In the genomic region with DNA sequence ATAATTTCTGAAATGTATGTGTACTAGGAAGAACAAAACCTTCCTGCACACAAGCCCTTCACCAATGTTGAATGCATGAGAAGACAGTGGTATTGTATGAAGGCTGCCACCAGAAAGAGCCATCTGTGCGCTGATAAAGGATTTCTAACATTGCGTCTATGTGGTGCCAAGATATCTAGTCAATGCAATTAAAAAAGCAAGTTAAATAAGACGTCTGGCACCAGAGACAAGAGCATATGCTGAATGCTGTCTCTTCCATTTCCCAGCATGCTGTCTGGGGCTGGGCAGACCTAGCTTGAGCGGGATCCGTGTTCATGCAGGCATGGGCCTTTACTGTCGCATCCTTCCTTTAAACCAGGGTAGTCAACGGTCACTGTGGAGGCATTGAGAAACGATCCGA, we compare ENCODE assay signal across 17 mouse cellular contexts. TPM values are rescaled to one million over a fixed set of nuclear protein-coding genes. Genes with fewer than 3 reads are reported as not detected.
DNase-seq lines count a peak whose midpoint lies in the region; ATAC-seq and TF ChIP-seq lines count a peak whose summit lies in the region.
"Had no signal": no experiment of that assay in that cellular context is flagged by ENCODE, and none has a peak within 500 bp of the region (broad histone marks: within the 10 kb centered on the region; RNA-seq: fewer than 3 reads in every experiment).

No protein-coding gene starts in this region.

- peak; percentile 86 for ATAC-seq in forebrain, embryonic 13.5 days
- ATAC-seq in midbrain, postnatal 0 days (ENCODE audit: low FRiP score) = peak; percentile 16; the same call in 1 of the 2 replicates
- ATAC-seq in midbrain, embryonic 15.5 days (replicated peaks) = no peak
- ATAC-seq: intestine, embryonic 16.5 days had no signal

- TF ChIP-seq CTCF in midbrain, postnatal 0 days (IDR thresholded peaks at IDR 0.05) = no peak

- H3K36me3 ChIP-seq in forebrain, embryonic 13.5 days (ENCODE audit: poor library complexity, severe bottlenecking) = no peaks in the 10 kb centered on the region; the same call in 1 of the 2 replicates
- peaks cover 43% of the 10 kb centered on the region for H3K36me3 ChIP-seq in forebrain, embryonic 10.5 days (replicated peaks)
- no peaks in the 10 kb centered on the region for H3K36me3 ChIP-seq in midbrain, postnatal 0 days (ENCODE audit: insufficient read depth, low read length)
- H3K36me3 ChIP-seq in midbrain, embryonic 15.5 days (replicated peaks) = no peaks in the 10 kb centered on the region
- H3K36me3 ChIP-seq: G1E had no signal

- H3K4me3 ChIP-seq in forebrain, embryonic 13.5 days = no peak overlapping the region
- H3K4me3 ChIP-seq in forebrain, embryonic 10.5 days = no peak overlapping the region
- no peak overlapping the region for H3K4me3 ChIP-seq in midbrain, postnatal 0 days (ENCODE audit: low read depth, low read length)
- no peak overlapping the region for H3K4me3 ChIP-seq in midbrain, embryonic 15.5 days
- H3K4me3 ChIP-seq: embryonic facial prominence, embryonic 13.5 days had no signal

- no peak overlapping the region for H3K4me2 ChIP-seq in forebrain, embryonic 13.5 days
- no peak overlapping the region for H3K4me2 ChIP-seq in midbrain, postnatal 0 days (ENCODE audit: low read depth, low read length, poor library complexity, severe bottlenecking)
- H3K4me2 ChIP-seq in midbrain, embryonic 15.5 days = no peak overlapping the region
- H3K4me2 ChIP-seq: embryonic facial prominence, embryonic 13.5 days had no signal

- DNase-seq in forebrain, embryonic 10.5 days (ENCODE audit: extremely low spot score, low spot score) = no peak
- DNase-seq in midbrain, postnatal 0 days (ENCODE audit: low spot score) = peak; percentile 49
- DNase-seq in layer of hippocampus, adult 9-10 months (ENCODE audit: low spot score) = peak; percentile 46
- DNase-seq in urinary bladder, adult 2 months (ENCODE audit: low spot score) = no peak
- no peak for DNase-seq in spleen, postnatal 36 days (ENCODE audit: low spot score in 2 of 2)
- DNase-seq in kidney, adult 9 months = no peak
- DNase-seq: B cell, adult 2 months; cerebellum, adult 8-10 months; heart, postnatal 10 days; kidney, postnatal 36 days; lung, adult 18-20 months; spleen, adult 18-20 months had no signal

- H3K27ac ChIP-seq in forebrain, embryonic 13.5 days = peak overlapping the region; percentile 76
- H3K27ac ChIP-seq in forebrain, embryonic 10.5 days = no peak overlapping the region
- no peak overlapping the region for H3K27ac ChIP-seq in midbrain, postnatal 0 days (ENCODE audit: low read depth, low read length)
- H3K27ac ChIP-seq in midbrain, embryonic 15.5 days = no peak overlapping the region
- H3K27ac ChIP-seq: embryonic facial prominence, embryonic 13.5 days had no signal

- H3K9me3 ChIP-seq in forebrain, embryonic 13.5 days (replicated peaks) = no peaks in the 10 kb centered on the region
- no peaks in the 10 kb centered on the region for H3K9me3 ChIP-seq in forebrain, embryonic 10.5 days
- no peaks in the 10 kb centered on the region for H3K9me3 ChIP-seq in midbrain, postnatal 0 days (ENCODE audit: low read length)
- no peaks in the 10 kb centered on the region for H3K9me3 ChIP-seq in midbrain, embryonic 15.5 days
- H3K9me3 ChIP-seq: embryonic facial prominence, embryonic 13.5 days had no signal

- H3K27me3 ChIP-seq in forebrain, embryonic 13.5 days = no peaks in the 10 kb centered on the region
- H3K27me3 ChIP-seq in forebrain, embryonic 10.5 days (ENCODE audit: poor library complexity, severe bottlenecking) = no peaks in the 10 kb centered on the region
- H3K27me3 ChIP-seq in midbrain, postnatal 0 days (ENCODE audit: insufficient read depth, low read length) = no peaks in the 10 kb centered on the region
- H3K27me3 ChIP-seq in midbrain, embryonic 15.5 days (replicated peaks) = no peaks in the 10 kb centered on the region
- H3K27me3 ChIP-seq: embryonic facial prominence, embryonic 13.5 days had no signal

- H3K9ac ChIP-seq in forebrain, embryonic 13.5 days = no peak overlapping the region
- no peak overlapping the region for H3K9ac ChIP-seq in midbrain, postnatal 0 days (replicated peaks; ENCODE audit: low read length, poor library complexity, severe bottlenecking)
- H3K9ac ChIP-seq in midbrain, embryonic 15.5 days = no peak overlapping the region
- H3K9ac ChIP-seq: embryonic facial prominence, embryonic 13.5 days had no signal

- 77% methylated on average over 9 of the region's 9 CpGs for WGBS in forebrain, embryonic 13.5 days
- 92% methylated on average over 9 of the region's 9 CpGs for WGBS in forebrain, embryonic 10.5 days
- WGBS in midbrain, postnatal 0 days = 87% methylated on average over 9 of the region's 9 CpGs
- WGBS in midbrain, embryonic 15.5 days = 80% methylated on average over 9 of the region's 9 CpGs

- H3K4me1 ChIP-seq in forebrain, embryonic 13.5 days = peaks cover 36% of the 10 kb centered on the region
- H3K4me1 ChIP-seq in forebrain, embryonic 10.5 days = peaks cover 14% of the 10 kb centered on the region
- peaks cover 3% of the 10 kb centered on the region; the same call in 1 of the 2 replicates for H3K4me1 ChIP-seq in midbrain, postnatal 0 days (ENCODE audit: insufficient read depth, low read length)
- H3K4me1 ChIP-seq in midbrain, embryonic 15.5 days = peaks cover 13% of the 10 kb centered on the region

RNA-seq across cellular contexts. Expression of gene Adgrl2, which starts 55.3 kb away (rescaled TPM):
- 70.1 and 76.1 TPM in 2 replicates for polyA plus RNA-seq in forebrain, embryonic 13.5 days (2015; fragmentation: Nextera tagmentation; extraction: Ambion mirVana)
- polyA plus RNA-seq in forebrain, embryonic 10.5 days (2016; fragmentation: Nextera tagmentation; extraction: Ambion mirVana) = 78.1 and 81.6 TPM in 2 replicates
- total RNA-seq in midbrain, postnatal 0 days (2014; rRNA removed) = 102 and 116 TPM in 2 replicates
- 83.6 and 92.9 TPM in 2 replicates for polyA plus RNA-seq in midbrain, postnatal 0 days (2015; fragmentation: Nextera tagmentation; extraction: Ambion mirVana)
- polyA plus RNA-seq in midbrain, embryonic 15.5 days (2015; fragmentation: Nextera tagmentation; extraction: Ambion mirVana) = 120 and 140 TPM in 2 replicates
- polyA plus RNA-seq in urinary bladder, adult 2 months (2012; rRNA removed) = 49.9 and 63.4 TPM in 2 replicates
- polyA plus RNA-seq: G1E had no signal

Comparison
In these comparisons a context has a peak if more than half of its experiments do, and no peak if none do; other contexts are left out.
1. DNase-seq: peak in midbrain, postnatal 0 days (single experiment) and layer of hippocampus, adult 9-10 months (single experiment); none in forebrain, embryonic 10.5 days (single experiment), urinary bladder, adult 2 months (single experiment), spleen, postnatal 36 days (0 of 2) and kidney, adult 9 months (single experiment).